In genomic region chrX:155280427-155281044, GRCm38 (mm10) we compare ENCODE assay signal across 22 mouse cellular contexts. TPM values are rescaled to one million over a fixed set of nuclear protein-coding genes. Genes with fewer than 3 reads are reported as not detected.
A peak's percentile ranks its signal among the peaks of the same experiment; 100 is the strongest.
DNase-seq lines count a peak whose midpoint lies in the region; ATAC-seq and TF ChIP-seq lines count a peak whose summit lies in the region.
"Had no signal": no experiment of that assay in that cellular context is flagged by ENCODE, and none has a peak within 500 bp of the region (broad histone marks: within the 10 kb centered on the region; RNA-seq: fewer than 3 reads in every experiment).

No protein-coding gene starts in this region.

- no peak overlapping the region for H3K4me2 ChIP-seq in liver, embryonic 12.5 days
- H3K4me2 ChIP-seq in intestine, embryonic 14.5 days (ENCODE audit: low read length): no peak overlapping the region
- H3K4me2 ChIP-seq: embryonic facial prominence, embryonic 12.5 days; liver, embryonic 13.5 days; lung, embryonic 15.5 days; midbrain, embryonic 13.5 days; neural tube, embryonic 13.5 days had no signal

- H3K4me3 ChIP-seq in liver, adult 2 months (ENCODE audit: insufficient read depth, low read depth, low read length): no peak overlapping the region
- H3K4me3 ChIP-seq in liver, embryonic 12.5 days: no peak overlapping the region
- no peak overlapping the region for H3K4me3 ChIP-seq in intestine, embryonic 14.5 days (ENCODE audit: low read depth, low read length)
- H3K4me3 ChIP-seq: embryonic facial prominence, embryonic 12.5 days; heart, embryonic 10.5 days; limb, embryonic 10.5 days; liver, embryonic 13.5 days; lung, embryonic 15.5 days; midbrain, embryonic 13.5 days; neural tube, embryonic 13.5 days had no signal

- ATAC-seq in liver, embryonic 12.5 days: no peak
- peak; percentile 28 for ATAC-seq in Patski
- peak; percentile 78; the same call in 1 of the 2 replicates for ATAC-seq in intestine, embryonic 14.5 days (replicated peaks; ENCODE audit: low FRiP score, low TSS enrichment, low read depth)
- ATAC-seq in neutrophil, adult 5-6 weeks (ENCODE audit: extremely low read depth, insufficient number of reproducible peaks, low FRiP score, poor library complexity, severe bottlenecking): peak; percentile 77; the same call in 1 of the 2 replicates
- ATAC-seq: forebrain, embryonic 14.5 days; midbrain, embryonic 13.5 days had no signal

- DNase-seq in liver, adult 2 months (ENCODE audit: extremely low read depth, low read depth, low spot score): peak; percentile 1
- DNase-seq in Patski (ENCODE audit: low read depth, low spot score): no peak
- DNase-seq in intestine, embryonic 14.5 days (ENCODE audit: low spot score): no peak
- DNase-seq in cerebellum, adult 11-12 months: no peak
- no peak for DNase-seq in thymus, postnatal 4 days
- no peak for DNase-seq in left cerebral cortex, adult 18-20 months (ENCODE audit: low spot score in 2 of 2)
- DNase-seq: adrenal gland, postnatal 25 days; cerebellum, adult 9-10 months; kidney, postnatal 10 days; liver, embryonic 13.5 days; right cerebral cortex, postnatal 14 days; spleen, adult 18-20 months; thymus, adult 18-20 months had no signal

- no peaks in the 10 kb centered on the region for H3K4me1 ChIP-seq in liver, adult 2 months (ENCODE audit: control insufficient read depth, insufficient read depth, low read length)
- H3K4me1 ChIP-seq in liver, embryonic 12.5 days: no peaks in the 10 kb centered on the region
- H3K4me1 ChIP-seq in intestine, embryonic 14.5 days (replicated peaks; ENCODE audit: control insufficient read depth, insufficient read depth, low read length): no peaks in the 10 kb centered on the region
- H3K4me1 ChIP-seq: embryonic facial prominence, embryonic 12.5 days; heart, embryonic 10.5 days; limb, embryonic 10.5 days; liver, embryonic 13.5 days; lung, embryonic 15.5 days; midbrain, embryonic 13.5 days; neural tube, embryonic 13.5 days had no signal

- H3K27me3 ChIP-seq in liver, adult 2 months (ENCODE audit: control insufficient read depth, insufficient read depth, low read length): no peaks in the 10 kb centered on the region
- H3K27me3 ChIP-seq in liver, embryonic 12.5 days (replicated peaks): no peaks in the 10 kb centered on the region
- peaks cover 10% of the 10 kb centered on the region for H3K27me3 ChIP-seq in Patski
- H3K27me3 ChIP-seq in intestine, embryonic 14.5 days (replicated peaks; ENCODE audit: control insufficient read depth, insufficient read depth, low read length): no peaks in the 10 kb centered on the region
- H3K27me3 ChIP-seq: embryonic facial prominence, embryonic 12.5 days; liver, embryonic 13.5 days; lung, embryonic 15.5 days; midbrain, embryonic 13.5 days; neural tube, embryonic 13.5 days had no signal

- no peak overlapping the region for H3K9ac ChIP-seq in liver, adult 2 months (ENCODE audit: low read depth, low read length)
- no peak overlapping the region for H3K9ac ChIP-seq in liver, embryonic 12.5 days
- H3K9ac ChIP-seq in intestine, embryonic 14.5 days (ENCODE audit: low read length): no peak overlapping the region
- H3K9ac ChIP-seq: embryonic facial prominence, embryonic 12.5 days; liver, embryonic 13.5 days; lung, embryonic 15.5 days; midbrain, embryonic 13.5 days; neural tube, embryonic 13.5 days had no signal

- H3K36me3 ChIP-seq in liver, adult 2 months (ENCODE audit: control insufficient read depth, insufficient read depth, low read length): no peaks in the 10 kb centered on the region
- H3K36me3 ChIP-seq in liver, embryonic 12.5 days: no peaks in the 10 kb centered on the region
- no peaks in the 10 kb centered on the region for H3K36me3 ChIP-seq in intestine, embryonic 14.5 days (ENCODE audit: control insufficient read depth, insufficient read depth, low read length)
- H3K36me3 ChIP-seq: embryonic facial prominence, embryonic 12.5 days; heart, embryonic 10.5 days; limb, embryonic 10.5 days; liver, embryonic 13.5 days; lung, embryonic 15.5 days; neural tube, embryonic 13.5 days had no signal

- CTCF ChIA-PET in Patski (lab: Charles Lee): interaction anchor here (1.6 kb wide), 1 partner anchor 23 kb away, joined by 3 read pairs; no protein-coding TSS in a partner anchor

- H3K79me2 ChIP-seq in liver, adult 2 months (ENCODE audit: control insufficient read depth, insufficient read depth, low read length): no peaks in the 10 kb centered on the region

- TF ChIP-seq POLR2A in liver, adult 2 months (IDR thresholded peaks at IDR 0.05; ENCODE audit: extremely low read depth, insufficient read depth, low read length): no peak

- H3K9me3 ChIP-seq in liver, embryonic 12.5 days (replicated peaks): no peaks in the 10 kb centered on the region
- no peaks in the 10 kb centered on the region for H3K9me3 ChIP-seq in intestine, embryonic 14.5 days (ENCODE audit: control insufficient read depth, low read length)
- H3K9me3 ChIP-seq: embryonic facial prominence, embryonic 12.5 days; heart, embryonic 10.5 days; limb, embryonic 10.5 days; liver, embryonic 13.5 days; lung, embryonic 15.5 days; midbrain, embryonic 13.5 days; neural tube, embryonic 13.5 days had no signal

- TF ChIP-seq CTCF in liver, adult 2 months (IDR thresholded peaks at IDR 0.05; ENCODE audit: low read depth, low read length): no peak
- no peak for TF ChIP-seq CTCF in Patski (IDR thresholded peaks at IDR 0.05)

- no peak overlapping the region for H3K27ac ChIP-seq in liver, adult 2 months (replicated peaks; ENCODE audit: insufficient read depth, low read depth, low read length)
- no peak overlapping the region for H3K27ac ChIP-seq in liver, embryonic 12.5 days
- H3K27ac ChIP-seq in intestine, embryonic 14.5 days (ENCODE audit: low read depth): no peak overlapping the region
- H3K27ac ChIP-seq: embryonic facial prominence, embryonic 12.5 days; heart, embryonic 10.5 days; limb, embryonic 10.5 days; liver, embryonic 13.5 days; lung, embryonic 15.5 days; midbrain, embryonic 13.5 days; neural tube, embryonic 13.5 days had no signal

- POLR2A ChIA-PET in Patski (lab: Charles Lee): no interaction called here

- in situ Hi-C loops in Patski (cut with MboI; ENCODE audit: low pct_unique_long_range_greater_than_20kb): no loop called here

- WGBS in liver, adult 2 months: 33% methylated on average over 1 of the region's 1 CpGs
- WGBS in liver, embryonic 12.5 days (ENCODE audit: insufficient replicate concordance): 38% methylated on average over 1 of the region's 1 CpGs
- WGBS in intestine, embryonic 14.5 days: 17% methylated on average over 1 of the region's 1 CpGs

RNA-seq across cellular contexts. Expression of gene Acot9, which starts 18.3 kb away (rescaled TPM):
- total RNA-seq in liver, adult 2 months (2014; rRNA removed): 6.5 and 7.3 TPM in 2 replicates
- polyA plus RNA-seq in liver, adult 2 months (2012; rRNA removed): 1.3 and 1.8 TPM in 2 replicates
- 16.0 and 17.1 TPM in 2 replicates for polyA plus RNA-seq in liver, embryonic 12.5 days (2016; fragmentation: Nextera tagmentation; extraction: Ambion mirVana)
- 176 TPM for polyA plus RNA-seq in Patski (2021)
- 30.7 and 33.7 TPM in 2 replicates for polyA plus RNA-seq in intestine, embryonic 14.5 days (2014; fragmentation: Nextera tagmentation; extraction: Ambion mirVana)
- total RNA-seq in neutrophil, adult 5-6 weeks (2017): 36.9 and 40.5 TPM in 2 replicates
- 10 to 100 TPM; 21.9 to 22.0 TPM for total RNA-seq in left cerebral cortex, adult 18-20 months (2021)
